Mouse (Mus musculus) heart, embryonic 11.5 days (tissue): ENCODE measurements around the gene Lap3. TPM values are rescaled to one million over a fixed set of nuclear protein-coding genes. Genes with fewer than 3 reads are reported as not detected.

ENCODE experiments used
- ATAC-seq: fragments of 200-750 bp; cut with Nextera tagmentation; replicated peaks from 2 replicates; pipeline ENCODE4 v1.8.0; 2017; ENCODE audit warnings: moderate library complexity; ENCODE audit not compliant: insufficient number of reproducible peaks, low FRiP score, low TSS enrichment
- H3K27ac ChIP-seq: fragments of 300-500 bp; sonication (generic); 2 replicates; pipeline ENCODE4 v1.5.1; 2014; ENCODE audit warnings: mild to moderate bottlenecking, low read depth, low read length
- H3K27me3 ChIP-seq: fragments of 300-500 bp; sonication (generic); 2 replicates; pipeline ENCODE4 v1.6.1; 2014; ENCODE audit warnings: mild to moderate bottlenecking, low read length, mixed read lengths; ENCODE audit not compliant: control insufficient read depth, insufficient read depth
- H3K36me3 ChIP-seq: fragments of 300-500 bp; sonication (generic); 2 replicates; pipeline ENCODE4 v1.6.1; 2014; ENCODE audit warnings: mild to moderate bottlenecking, low read length, moderate library complexity, mixed read lengths; ENCODE audit not compliant: control insufficient read depth, insufficient read depth
- H3K4me1 ChIP-seq: fragments of 300-500 bp; sonication (generic); 2 replicates; pipeline ENCODE4 v1.6.1; 2014; ENCODE audit warnings: low read length; ENCODE audit not compliant: control insufficient read depth, insufficient read depth
- H3K4me2 ChIP-seq: fragments of 300-500 bp; sonication (generic); 2 replicates; pipeline ENCODE4 v1.6.1; 2014; ENCODE audit warnings: mild to moderate bottlenecking, moderate library complexity
- H3K4me3 ChIP-seq: fragments of 300-500 bp; sonication (generic); 2 replicates; pipeline ENCODE4 v1.5.1; 2014; ENCODE audit warnings: low read depth, low read length
- H3K9ac ChIP-seq: fragments of 300-500 bp; sonication (generic); 2 replicates; pipeline ENCODE4 v1.6.1; 2014; ENCODE audit warnings: mild to moderate bottlenecking, low read depth, low read length, moderate library complexity
- H3K9me3 ChIP-seq: fragments of 300-500 bp; sonication (generic); replicated peaks from 2 replicates; pipeline ENCODE4 v1.6.1; 2016; ENCODE audit warnings: low read length; ENCODE audit not compliant: control insufficient read depth
- WGBS: fragments of 180-500 bp; shearing (Covaris S2); extraction: QIAGEN DNeasy Blood & Tissue Kit; methylation state at CpG from one replicate; pipeline ENCODE4 v1.1.7; 2014; ENCODE audit not compliant: insufficient replicate concordance; 5-methylcytosine and 5-hydroxymethylcytosine counted together
- polyA plus RNA-seq: library from polyadenylated mRNA; unstranded; fragments of >200 nt; fragmentation: Nextera tagmentation; extraction: Ambion mirVana; gene quantifications from 2 replicates; pipeline ENCODE4 v1.2.1, GENCODE M21; 2014

The Lap3 gene
- 83.1 and 83.8 TPM in 2 replicates for polyA plus RNA-seq

- Histone ChIP-seq H3K4me2 (peak within 1 kb of the TSS; percentile 91), H3K27me3 (no peaks in the 10 kb centered on the region; the same call in 1 of the 2 replicates), H3K9me3 (no peaks in the 10 kb centered on the region), H3K9ac (peak within 1 kb of the TSS; percentile 83), H3K36me3 (peaks cover 4% of the 10 kb centered on the region; the same call in 1 of the 2 replicates), H3K27ac (peak within 1 kb of the TSS; percentile 66), H3K4me1 (peaks cover 10% of the 10 kb centered on the region), H3K4me3 (peak within 1 kb of the TSS; percentile 62)
- peak; percentile 91 for ATAC-seq
- WGBS: under 1% methylated on average over 75 of the region's 78 CpGs
Observed at GRCm38 (mm10) chr5:45493191-45494092, at the start of gene Lap3. Gene Lap3 (plus strand): TSS chr5:45493374.

GRCm38 (mm10) chr5:45444130-45444832, 48.9 kb upstream of the Lap3 start:
- Histone ChIP-seq H3K9me3 (no peaks in the 10 kb centered on the region), H3K4me1 (peaks cover 7% of the 10 kb centered on the region), H3K4me2 (no peak overlapping the region), H3K36me3 (no peaks in the 10 kb centered on the region), H3K9ac (no peak overlapping the region), H3K4me3 (no peak overlapping the region), H3K27ac (no peak overlapping the region), H3K27me3 (no peaks in the 10 kb centered on the region)
- no peak for ATAC-seq
- WGBS: 87% methylated on average over 8 of the region's 8 CpGs

- 60% methylated on average over 5 of the region's 5 CpGs for WGBS
- no peaks in the 10 kb centered on the region for H3K27me3 ChIP-seq
- no peak overlapping the region for H3K4me3 ChIP-seq
- no peaks in the 10 kb centered on the region for H3K9me3 ChIP-seq
- no peaks in the 10 kb centered on the region for H3K36me3 ChIP-seq
- no peak for ATAC-seq
- no peak overlapping the region for H3K9ac ChIP-seq
- peaks cover 8% of the 10 kb centered on the region for H3K4me1 ChIP-seq
- no peak overlapping the region for H3K27ac ChIP-seq
- H3K4me2 ChIP-seq: peak overlapping the region; percentile 96
Observed at GRCm38 (mm10) chr5:45448676-45449075, 44.5 kb upstream of the Lap3 start.

GRCm38 (mm10) chr5:45449206-45449605, 44.0 kb upstream of the Lap3 start:
- no peaks in the 10 kb centered on the region for H3K36me3 ChIP-seq
- 2% methylated on average over 8 of the region's 8 CpGs for WGBS

GRCm38 (mm10) chr5:45449831-45450716, 43.1 kb upstream of the Lap3 start, which contains the start of gene Qdpr:
Gene Qdpr (minus strand): TSS chr5:45450236.
- Histone ChIP-seq H3K4me1 (peaks cover 8% of the 10 kb centered on the region), H3K4me3 (peak within 1 kb of the TSS; percentile 75), H3K9ac (peak within 1 kb of the TSS; percentile 76), H3K36me3 (no peaks in the 10 kb centered on the region), H3K27me3 (no peaks in the 10 kb centered on the region), H3K27ac (peak within 1 kb of the TSS; percentile 57; the same call in 1 of the 2 replicates), H3K9me3 (no peaks in the 10 kb centered on the region), H3K4me2 (peak within 1 kb of the TSS; percentile 96)
- ATAC-seq: peak; percentile 100
- under 1% methylated on average over 69 of the region's 70 CpGs for WGBS

More at GRCm38 (mm10) chr5:45449206-45449605, 44.0 kb upstream of the Lap3 start:
- Histone ChIP-seq H3K4me3 (peak overlapping the region; percentile 75), H3K9ac (peak overlapping the region; percentile 76), H3K4me1 (peaks cover 8% of the 10 kb centered on the region), H3K27me3 (no peaks in the 10 kb centered on the region), H3K9me3 (no peaks in the 10 kb centered on the region), H3K4me2 (peak overlapping the region; percentile 96), H3K27ac (no peak overlapping the region)
- ATAC-seq: no peak

GRCm38 (mm10) chr5:45453451-45453850, 39.7 kb upstream of the Lap3 start, which contains the start of gene Clrn2:
Gene Clrn2 (plus strand): TSS chr5:45453751.
- H3K27me3 ChIP-seq: no peaks in the 10 kb centered on the region
- H3K36me3 ChIP-seq: no peaks in the 10 kb centered on the region
- no peak within 1 kb of the TSS for H3K4me2 ChIP-seq
- ATAC-seq: no peak
- H3K27ac ChIP-seq: no peak within 1 kb of the TSS
- 71% methylated on average over 6 of the region's 6 CpGs for WGBS
- H3K9me3 ChIP-seq: no peaks in the 10 kb centered on the region
- no peak within 1 kb of the TSS for H3K4me3 ChIP-seq
- peaks cover 8% of the 10 kb centered on the region for H3K4me1 ChIP-seq
- no peak within 1 kb of the TSS for H3K9ac ChIP-seq

- H3K9ac ChIP-seq: no peak overlapping the region
- no peaks in the 10 kb centered on the region for H3K9me3 ChIP-seq
- no peak overlapping the region for H3K27ac ChIP-seq
- no peak overlapping the region for H3K4me2 ChIP-seq
- no peaks in the 10 kb centered on the region for H3K4me1 ChIP-seq
- no peaks in the 10 kb centered on the region for H3K27me3 ChIP-seq
- no peaks in the 10 kb centered on the region for H3K36me3 ChIP-seq
- H3K4me3 ChIP-seq: no peak overlapping the region
- 35% methylated on average over 9 of the region's 9 CpGs for WGBS
- ATAC-seq: no peak
Observed at GRCm38 (mm10) chr5:45454456-45454855, 38.7 kb upstream of the Lap3 start.
